Mouse (Mus musculus) ES-Bruce4 (cell line): ENCODE data around the gene Fzd2.

ENCODE experiments used
- CTCF ChIP-seq: IDR thresholded peaks from one replicate; pipeline ENCODE4 v1.8.1; 2011; ENCODE audit warnings: low read depth, low read length
- EP300 ChIP-seq: IDR thresholded peaks from 2 replicates; pipeline ENCODE4 v1.6.1; 2011; ENCODE audit warnings: low read depth, low read length; ENCODE audit not compliant: insufficient read depth
- POLR2A ChIP-seq: IDR thresholded peaks from one replicate; pipeline ENCODE4 v1.8.1; 2011; ENCODE audit warnings: low read length; ENCODE audit not compliant: insufficient read depth

GRCm38 (mm10) chr11:102579165-102580033, 24.8 kb upstream of the Fzd2 start, which contains the start of gene Gm11627:
- no peak for TF ChIP-seq CTCF
- TF ChIP-seq POLR2A = no peak
- TF ChIP-seq EP300 = peak; percentile 49; the same call in 1 of the 2 replicates
